Mouse (Mus musculus) adrenal gland, postnatal 25 days (tissue): ENCODE data around the gene Smad6. TPM values are rescaled to one million over a fixed set of nuclear protein-coding genes. Genes with fewer than 3 reads are reported as not detected.
A peak's percentile ranks its signal among the peaks of the same experiment; 100 is the strongest.

Source experiments
- DNase-seq: peaks from one replicate; pipeline ENCODE4 v3.0.0; 2021; ENCODE audit warnings: mixed read lengths
- total RNA-seq: library from RNA; stranded (reverse); gene quantifications from 2 replicates; pipeline ENCODE4 v1.2.3, GENCODE M21; 2021

The Smad6 gene
- total RNA-seq, 1 experiment from 2014 or later, result 13.6 TPM

- DNase-seq, result peak; percentile 80
These were observed 105.9 kb downstream of the Smad6 start for GRCm38 (mm10) chr9:63915976-63916375.

- DNase-seq, result no peak
These were observed 106.9 kb downstream of the Smad6 start for GRCm38 (mm10) chr9:63914944-63915343.

GRCm38 (mm10) chr9:63912051-63912450, 109.8 kb downstream of the Smad6 start:
- DNase-seq, result no peak

- DNase-seq, result peak; percentile 84
These were observed 112.2 kb downstream of the Smad6 start for GRCm38 (mm10) chr9:63909618-63910017.

- no peak for DNase-seq
These were observed 117.3 kb downstream of the Smad6 start for GRCm38 (mm10) chr9:63904543-63904942.

Other genes starting within 250 kb of the Smad6 start
- gene Lctl, start 95.1 kb upstream of the Smad6 start, total RNA-seq, result 0.95 and 1.5 TPM in 2 replicates
- gene Zwilch, start 151.0 kb upstream of the Smad6 start, total RNA-seq, result 5.1 and 5.3 TPM in 2 replicates
- gene Rpl4, start 151.3 kb upstream of the Smad6 start, total RNA-seq, result 896 and 928 TPM in 2 replicates
- 23.2 and 25.0 TPM in 2 replicates for gene Snapc5, start 157.2 kb upstream of the Smad6 start, total RNA-seq
- gene Uchl4, start 213.1 kb upstream of the Smad6 start, total RNA-seq, result 2.6 and 2.9 TPM in 2 replicates
- 65.4 and 68.3 TPM in 2 replicates for gene Map2k1, start 231.6 kb upstream of the Smad6 start, total RNA-seq